Comparison of ENCODE assay signal across 14 mouse cellular contexts in genomic region chr10:90723071-90723494, GRCm38 (mm10).
DNase-seq lines count a peak whose midpoint lies in the region; ATAC-seq and TF ChIP-seq lines count a peak whose summit lies in the region.
"Had no signal": no experiment of that assay in that cellular context is flagged by ENCODE, and none has a peak within 500 bp of the region (broad histone marks: within the 10 kb centered on the region; RNA-seq: fewer than 3 reads in every experiment).

No protein-coding gene starts in this region.

- H3K27ac ChIP-seq in forebrain, postnatal 0 days (ENCODE audit: low read depth, low read length), result peak overlapping the region; percentile 78
- H3K27ac ChIP-seq in olfactory bulb, adult 2 months (ENCODE audit: insufficient read depth, low read depth, low read length), result peak overlapping the region; percentile 98
- H3K27ac ChIP-seq: heart, adult 2 months; midbrain, embryonic 10.5 days; neural tube, embryonic 13.5 days had no signal

- H3K9me3 ChIP-seq in forebrain, postnatal 0 days (ENCODE audit: low read length), result no peaks in the 10 kb centered on the region
- H3K9me3 ChIP-seq: midbrain, embryonic 10.5 days; neural tube, embryonic 13.5 days had no signal

- peaks cover 12% of the 10 kb centered on the region; the same call in 1 of the 2 replicates for H3K4me1 ChIP-seq in forebrain, postnatal 0 days (ENCODE audit: insufficient read depth)
- peaks cover 21% of the 10 kb centered on the region for H3K4me1 ChIP-seq in olfactory bulb, adult 2 months (ENCODE audit: control insufficient read depth, insufficient read depth, low read length)
- H3K4me1 ChIP-seq: midbrain, embryonic 10.5 days had no signal

- no peaks in the 10 kb centered on the region for H3K36me3 ChIP-seq in forebrain, postnatal 0 days (ENCODE audit: insufficient read depth)
- H3K36me3 ChIP-seq: midbrain, embryonic 10.5 days; neural tube, embryonic 13.5 days had no signal

- TF ChIP-seq POLR2A in olfactory bulb, adult 2 months (IDR thresholded peaks at IDR 0.05; ENCODE audit: insufficient read depth, low read depth, low read length), result no peak

- H3K27me3 ChIP-seq in forebrain, postnatal 0 days (ENCODE audit: insufficient read depth, low read length), result no peaks in the 10 kb centered on the region
- H3K27me3 ChIP-seq: neural tube, embryonic 13.5 days had no signal

- ATAC-seq in forebrain, postnatal 0 days, result peak; percentile 80

- no peak for TF ChIP-seq CTCF in forebrain, postnatal 0 days (IDR thresholded peaks at IDR 0.05; ENCODE audit: low read depth)
- TF ChIP-seq CTCF in olfactory bulb, adult 2 months (IDR thresholded peaks at IDR 0.05; ENCODE audit: insufficient read depth, low read depth, low read length), result no peak

- H3K9ac ChIP-seq in forebrain, postnatal 0 days, result 0 out of 2 replicates have a peak overlapping the region, but pooled peaks have one; percentile 29
- H3K9ac ChIP-seq: neural tube, embryonic 13.5 days had no signal

- peak; percentile 59 to 70 for DNase-seq in left cerebral cortex, adult 18-20 months (ENCODE audit: low spot score in 2 of 2)
- DNase-seq in left cerebral cortex, adult 11 months (ENCODE audit: low spot score), result no peak
- DNase-seq in forebrain, postnatal 0 days, result peak; percentile 69
- DNase-seq in frontal cortex, postnatal 36 days (ENCODE audit: low spot score in 2 of 2), result peak; percentile 63 to 67
- DNase-seq in testis, postnatal 10 days (ENCODE audit: low spot score), result no peak
- DNase-seq in embryo, embryonic 9.5 days (ENCODE audit: extremely low spot score), result no peak
- DNase-seq: adrenal gland, adult 8-10 months; heart, adult 2 months; kidney, adult 11 months; lung, adult 18-20 months; spleen, adult 18-20 months had no signal

- no peak overlapping the region for H3K4me3 ChIP-seq in forebrain, postnatal 0 days (ENCODE audit: low read depth, low read length)
- no peak overlapping the region for H3K4me3 ChIP-seq in olfactory bulb, adult 2 months (ENCODE audit: insufficient read depth, low read depth, low read length)
- H3K4me3 ChIP-seq: heart, adult 2 months; midbrain, embryonic 10.5 days; neural tube, embryonic 13.5 days had no signal

- WGBS in forebrain, postnatal 0 days, result 28% methylated on average over 5 of the region's 5 CpGs
- WGBS in olfactory bulb, adult 2 months, result 16% methylated on average over 5 of the region's 5 CpGs

- no peak overlapping the region for H3K4me2 ChIP-seq in forebrain, postnatal 0 days (ENCODE audit: low read depth)
- H3K4me2 ChIP-seq: neural tube, embryonic 13.5 days had no signal

Comparison
In these comparisons a context has a peak if more than half of its experiments do, and no peak if none do; other contexts are left out.
1. DNase-seq: peak in left cerebral cortex, adult 18-20 months (2 of 2), forebrain, postnatal 0 days (single experiment) and frontal cortex, postnatal 36 days (2 of 2); none in left cerebral cortex, adult 11 months (single experiment), testis, postnatal 10 days (single experiment) and embryo, embryonic 9.5 days (single experiment).